Mouse (Mus musculus) spleen, adult 2 months (tissue): ENCODE results near the gene Rin3. TPM values are rescaled to one million over a fixed set of nuclear protein-coding genes. Genes with fewer than 3 reads are reported as not detected.

Experiments
- DNase-seq, 2 experiments: peaks; one replicate each; pipeline versions ENCODE4 v3.0.0 to v3.0.0-alpha.2; 2012 to 2021; ENCODE audit warnings: low spot score in 2 of 2, low read depth in 1 of 2
- H3K27ac ChIP-seq: fragments of 200-500 bp; 2 replicates; pipeline ENCODE4 v1.5.1; 2012; ENCODE audit warnings: low read length, inconsistent platforms; ENCODE audit not compliant: insufficient read depth
- H3K27me3 ChIP-seq: fragments of 200-500 bp; 2 replicates; pipeline ENCODE4 v1.6.1; 2012; ENCODE audit warnings: mild to moderate bottlenecking, moderate library complexity, low read length, inconsistent platforms; ENCODE audit not compliant: control insufficient read depth, insufficient read depth
- H3K36me3 ChIP-seq: fragments of 200-500 bp; 2 replicates; pipeline ENCODE4 v1.6.1; 2012; ENCODE audit warnings: mild to moderate bottlenecking, low read length, inconsistent platforms; ENCODE audit not compliant: control insufficient read depth, insufficient read depth
- H3K4me1 ChIP-seq: fragments of 200-500 bp; 2 replicates; pipeline ENCODE4 v1.6.1; 2011; ENCODE audit warnings: inconsistent platforms; ENCODE audit not compliant: control insufficient read depth, insufficient read depth, insufficient read length
- H3K4me3 ChIP-seq: fragments of 200-500 bp; 2 replicates; pipeline ENCODE4 v1.5.1; 2011; ENCODE audit warnings: mild to moderate bottlenecking, inconsistent platforms; ENCODE audit not compliant: insufficient read depth, insufficient read length; ENCODE audit errors: extremely low read depth
- CTCF ChIP-seq: fragments of 200-500 bp; IDR thresholded peaks from 2 replicates; pipeline ENCODE4 v1.5.1; 2011; ENCODE audit warnings: mild to moderate bottlenecking, inconsistent platforms; ENCODE audit not compliant: insufficient read depth, insufficient read length, insufficient replicate concordance; ENCODE audit errors: extremely low read depth
- POLR2A ChIP-seq: fragments of 200-500 bp; IDR thresholded peaks from 2 replicates; pipeline ENCODE4 v1.6.1; 2011; ENCODE audit warnings: low read depth, low read length, inconsistent platforms
- WGBS: fragments of 180-500 bp; shearing (Covaris S2); methylation state at CpG from one replicate; pipeline ENCODE4 v1.1.7; 2018; 5-methylcytosine and 5-hydroxymethylcytosine counted together
- polyA plus RNA-seq: library from polyadenylated mRNA; depleted of rRNA; stranded (reverse); fragments of >200 nt; gene quantifications from 2 replicates; pipeline ENCODE4 v1.2.3, GENCODE M21; 2012

The Rin3 gene
- polyA plus RNA-seq, 1 experiment, result 63.4 TPM

- DNase-seq, result no peak
- Histone ChIP-seq H3K27me3 (no peaks in the 10 kb centered on the region), H3K36me3 (no peaks in the 10 kb centered on the region), H3K4me3 (no peak overlapping the region), H3K4me1 (peaks cover 15% of the 10 kb centered on the region; the same call in 1 of the 2 replicates), H3K27ac (no peak overlapping the region)
- TF ChIP-seq POLR2A, result no peak
- no peak for TF ChIP-seq CTCF
- WGBS, result 75% methylated on average over 7 of the region's 7 CpGs
These were observed 1.9 kb upstream of the Rin3 start for GRCm38 (mm10) chr12:102280867-102281503.

GRCm38 (mm10) chr12:102282126-102282525 lies 722 bp upstream of the Rin3 start:
- peak overlapping the region; percentile 69; the same call in 1 of the 2 replicates for H3K27ac ChIP-seq
- peaks cover 15% of the 10 kb centered on the region; the same call in 1 of the 2 replicates for H3K4me1 ChIP-seq
- DNase-seq, result no peak
- H3K4me3 ChIP-seq, result no peak overlapping the region
- H3K27me3 ChIP-seq, result no peaks in the 10 kb centered on the region
- no peaks in the 10 kb centered on the region for H3K36me3 ChIP-seq
- TF ChIP-seq POLR2A, result no peak
- no peak for TF ChIP-seq CTCF
- WGBS, result 33% methylated on average over 2 of the region's 2 CpGs

GRCm38 (mm10) chr12:102283483-102284266 lies 827 bp downstream of the Rin3 start:
- no peak for TF ChIP-seq CTCF
- no peak for TF ChIP-seq POLR2A
- Histone ChIP-seq H3K36me3 (no peaks in the 10 kb centered on the region), H3K27ac (peak overlapping the region; percentile 69), H3K4me1 (peaks cover 15% of the 10 kb centered on the region; the same call in 1 of the 2 replicates), H3K27me3 (no peaks in the 10 kb centered on the region), H3K4me3 (peak overlapping the region; percentile 78)
- WGBS, result 24% methylated on average over 19 of the region's 24 CpGs
- no peak for DNase-seq

- no peak for DNase-seq
- WGBS, result 49% methylated on average over 9 of the region's 9 CpGs
- H3K4me1 ChIP-seq, result peaks cover 15% of the 10 kb centered on the region; the same call in 1 of the 2 replicates
- H3K36me3 ChIP-seq, result no peaks in the 10 kb centered on the region
- H3K27me3 ChIP-seq, result no peaks in the 10 kb centered on the region
- no peak for TF ChIP-seq POLR2A
- no peak for TF ChIP-seq CTCF
- H3K4me3 ChIP-seq, result peak overlapping the region; percentile 78; the same call in 1 of the 2 replicates
- no peak overlapping the region for H3K27ac ChIP-seq
These were observed 1.4 kb downstream of the Rin3 start for GRCm38 (mm10) chr12:102284267-102284610.

GRCm38 (mm10) chr12:102284618-102285159 lies 1.8 kb downstream of the Rin3 start:
- Histone ChIP-seq H3K4me3 (no peak overlapping the region), H3K36me3 (no peaks in the 10 kb centered on the region), H3K27me3 (no peaks in the 10 kb centered on the region), H3K4me1 (peaks cover 15% of the 10 kb centered on the region; the same call in 1 of the 2 replicates), H3K27ac (no peak overlapping the region)
- no peak for TF ChIP-seq POLR2A
- no peak for TF ChIP-seq CTCF
- 60% methylated on average over 3 of the region's 3 CpGs for WGBS
- DNase-seq, result no peak

- H3K27me3 ChIP-seq, result no peaks in the 10 kb centered on the region
- no peaks in the 10 kb centered on the region for H3K36me3 ChIP-seq
- peaks cover 19% of the 10 kb centered on the region; the same call in 1 of the 2 replicates for H3K4me1 ChIP-seq
- no peak for DNase-seq
- WGBS, result 70% methylated on average over 6 of the region's 6 CpGs
- H3K4me3 ChIP-seq, result no peak overlapping the region
- no peak overlapping the region for H3K27ac ChIP-seq
- TF ChIP-seq POLR2A (no peak), CTCF (no peak)
These were observed 2.5 kb downstream of the Rin3 start for GRCm38 (mm10) chr12:102285318-102285717.

GRCm38 (mm10) chr12:102285779-102286178 lies 2.9 kb downstream of the Rin3 start:
- H3K4me1 ChIP-seq, result peaks cover 21% of the 10 kb centered on the region; the same call in 1 of the 2 replicates
- no peak overlapping the region for H3K27ac ChIP-seq
- no peak overlapping the region for H3K4me3 ChIP-seq
- TF ChIP-seq CTCF (no peak), POLR2A (no peak)
- H3K27me3 ChIP-seq, result no peaks in the 10 kb centered on the region
- WGBS, result 91% methylated on average over 5 of the region's 5 CpGs
- H3K36me3 ChIP-seq, result no peaks in the 10 kb centered on the region
- DNase-seq, result no peak
